Mouse (Mus musculus) left cerebral cortex, adult 2 months (tissue): ENCODE measurements around the gene Synj2. TPM values are rescaled to one million over a fixed set of nuclear protein-coding genes. Genes with fewer than 3 reads are reported as not detected.
A peak's percentile ranks its signal among the peaks of the same experiment; 100 is the strongest.

Source experiments
- DNase-seq, 2 experiments: peaks; one replicate each; pipeline ENCODE4 v3.0.0; 2021 to 2022; ENCODE audit warnings: low spot score in 2 of 2, mixed read lengths in 1 of 2; ENCODE audit errors: extremely low spot score in 1 of 2
- H3K27ac ChIP-seq: fragments of 200-600 bp; 2 replicates; pipeline ENCODE4 v1.8.1; 2022
- H3K4me3 ChIP-seq: fragments of 200-600 bp; 2 replicates; pipeline ENCODE4 v1.8.1; 2022
- CTCF ChIP-seq: fragments of 200-600 bp; IDR thresholded peaks from 2 replicates; pipeline ENCODE4 v1.8.1; 2022; ENCODE audit warnings: antibody characterized with exemption, mild to moderate bottlenecking, moderate library complexity
- intact Hi-C: fragments of 180-260 bp; cut with DNase I; formaldehyde crosslinking; loops from one replicate; pipeline ENCODE4 v1.15.1; 2025
- total RNA-seq, 2 experiments: library from RNA; stranded (reverse); gene quantifications; 2 replicates each; pipeline ENCODE4 v1.2.3; 2021

Gene Synj2
- total RNA-seq, 2 experiments from 2014 or later: 130 to 132 TPM

DNA sequence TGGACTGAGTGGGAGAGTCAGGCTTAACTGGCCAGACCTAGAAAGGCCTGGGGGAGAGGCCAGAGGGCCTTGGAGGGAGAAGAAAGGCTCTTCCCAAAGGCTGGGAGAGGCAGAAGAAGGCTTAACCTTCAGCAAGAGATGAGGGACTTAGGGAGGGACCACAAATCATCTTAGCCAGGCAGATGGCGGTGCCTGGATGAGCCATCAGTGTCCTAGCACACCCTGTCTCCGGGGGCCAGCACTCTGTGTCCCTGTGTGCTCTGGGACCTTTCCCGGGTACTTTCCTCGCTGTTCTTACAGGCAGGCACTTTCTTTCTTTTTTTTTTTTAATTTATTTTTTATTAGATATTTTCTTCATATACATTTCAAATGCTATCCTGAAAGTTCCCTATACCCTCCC, 31.4 kb upstream of the Synj2 start:
- Histone ChIP-seq H3K4me3 (no peak overlapping the region), H3K27ac (no peak overlapping the region)
- TF ChIP-seq CTCF: no peak
- DNase-seq: no peak
- intact Hi-C loops: no loop called here

DNA sequence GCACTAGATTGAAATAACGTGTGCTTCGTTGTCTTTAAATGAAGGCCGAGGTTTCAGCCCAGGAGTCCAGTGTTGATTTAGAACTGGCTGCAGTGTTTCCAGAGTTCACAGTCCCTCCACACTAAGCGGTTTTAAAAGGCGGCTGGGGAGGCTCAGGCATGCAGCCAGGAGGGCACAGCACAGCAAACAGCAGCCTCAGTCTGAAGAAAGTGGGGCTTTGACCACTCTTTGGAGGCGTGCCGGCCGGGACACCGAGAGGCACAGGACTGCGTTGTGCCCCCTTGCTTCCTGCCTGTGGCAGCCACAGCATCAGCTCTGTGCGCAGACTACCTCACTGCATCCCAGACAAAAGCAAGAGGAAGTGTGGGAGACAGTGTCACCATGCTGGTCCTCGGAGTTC, 29.5 kb upstream of the Synj2 start:
- TF ChIP-seq CTCF: no peak
- Histone ChIP-seq H3K4me3 (no peak overlapping the region), H3K27ac (peak overlapping the region; percentile 42; the same call in 1 of the 2 replicates)
- DNase-seq: peak; percentile 39 to 48
- intact Hi-C loops: no loop called here

DNA sequence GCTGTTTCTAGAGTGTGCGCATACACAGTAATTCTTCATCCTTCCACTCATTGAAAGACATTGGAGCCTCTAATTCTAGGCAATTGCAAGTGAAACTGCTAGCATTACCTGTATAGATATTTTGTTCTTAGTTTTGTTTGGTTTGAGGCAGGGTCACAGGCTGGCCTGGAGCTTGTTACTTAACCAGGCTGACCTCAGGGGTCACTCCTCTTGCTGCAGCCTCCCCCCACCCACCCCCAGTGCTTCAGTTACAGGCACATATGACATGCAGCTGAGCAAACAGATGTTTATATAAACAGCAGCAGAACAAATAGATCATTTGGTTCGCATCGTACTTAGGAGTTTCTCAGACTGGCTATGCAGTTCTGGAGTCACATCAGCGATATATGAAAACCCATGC, 28.3 kb upstream of the Synj2 start:
- no peak overlapping the region for H3K4me3 ChIP-seq
- intact Hi-C loops: no loop called here
- TF ChIP-seq CTCF: no peak
- DNase-seq: no peak
- no peak overlapping the region for H3K27ac ChIP-seq

DNA sequence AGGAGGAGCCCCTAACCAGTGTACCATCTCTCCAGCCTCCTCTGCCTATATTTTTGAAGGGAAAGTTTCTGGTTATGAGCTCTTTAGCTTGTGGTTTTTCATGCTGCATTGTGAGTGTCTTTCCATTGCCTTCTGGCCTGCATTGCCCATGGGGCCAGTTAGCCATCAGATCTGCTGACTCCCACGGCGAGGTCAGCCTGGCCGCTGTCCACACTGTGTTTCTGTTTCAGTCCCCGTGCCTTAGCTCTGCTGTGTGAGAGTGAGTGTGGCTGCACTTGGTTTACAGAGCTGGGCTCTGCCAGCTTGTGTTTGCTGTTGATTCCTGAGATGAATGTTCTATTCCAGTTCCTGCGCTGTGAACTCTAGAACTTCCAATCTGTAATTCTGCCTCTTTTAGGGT, 26.9 kb upstream of the Synj2 start:
- no peak for TF ChIP-seq CTCF
- intact Hi-C loops: no loop called here

DNA sequence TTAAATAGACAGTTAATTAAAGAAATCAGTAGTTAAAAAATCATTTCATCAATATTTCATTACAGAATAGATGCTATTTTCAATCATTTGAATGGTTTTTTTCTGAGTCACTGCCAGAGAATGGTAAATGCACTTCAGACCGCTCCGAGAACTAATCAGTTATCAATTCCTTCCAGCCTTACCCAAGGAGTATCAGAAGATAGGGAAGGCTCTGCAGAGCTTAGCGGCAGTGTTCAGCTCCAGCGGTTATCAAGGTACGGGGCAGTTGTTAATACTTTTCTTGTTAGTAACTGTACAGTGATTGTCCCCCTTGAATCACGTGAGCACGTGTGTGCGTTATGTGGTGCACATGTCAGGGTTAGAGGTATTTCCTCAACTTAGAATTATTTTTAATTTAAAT, 19.1 kb upstream of the Synj2 start:
- no peak for TF ChIP-seq CTCF
- no peak for DNase-seq
- H3K4me3 ChIP-seq: no peak overlapping the region
- H3K27ac ChIP-seq: no peak overlapping the region
- intact Hi-C loops: loop anchor here (2.0 to 5.0 kb wide), 2 partner anchors 127 to 485 kb away; no protein-coding TSS in a partner anchor

More for the DNA sequence above, 26.9 kb upstream of the Synj2 start:
- DNase-seq: no peak
- no peak overlapping the region for H3K27ac ChIP-seq
- H3K4me3 ChIP-seq: no peak overlapping the region

DNA sequence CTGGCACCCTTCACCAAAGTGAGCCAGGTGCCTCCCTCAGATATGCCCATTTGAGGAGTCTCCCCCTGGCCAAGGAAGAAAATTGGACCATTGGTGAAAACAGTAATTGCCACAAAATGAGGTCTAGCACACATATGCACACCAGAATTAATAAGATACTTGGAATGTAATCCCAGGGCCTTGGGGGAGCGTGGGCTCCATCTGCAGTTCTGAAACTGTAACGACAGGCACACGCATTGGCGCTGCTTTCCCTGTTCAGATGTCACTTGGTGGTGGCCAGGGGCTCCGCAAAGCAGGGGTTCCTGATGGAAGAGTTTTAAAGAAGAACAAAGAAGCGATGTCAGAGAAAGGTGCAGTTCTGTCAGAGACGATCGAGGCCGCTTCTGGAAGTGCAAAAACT, 17.8 kb upstream of the Synj2 start:
- intact Hi-C loops: loop anchor here (2.0 to 5.0 kb wide), 2 partner anchors 128 to 486 kb away; no protein-coding TSS in a partner anchor
- H3K4me3 ChIP-seq: no peak overlapping the region
- TF ChIP-seq CTCF: peak; percentile 79
- peak; percentile 37 to 40 for DNase-seq
- H3K27ac ChIP-seq: no peak overlapping the region

DNA sequence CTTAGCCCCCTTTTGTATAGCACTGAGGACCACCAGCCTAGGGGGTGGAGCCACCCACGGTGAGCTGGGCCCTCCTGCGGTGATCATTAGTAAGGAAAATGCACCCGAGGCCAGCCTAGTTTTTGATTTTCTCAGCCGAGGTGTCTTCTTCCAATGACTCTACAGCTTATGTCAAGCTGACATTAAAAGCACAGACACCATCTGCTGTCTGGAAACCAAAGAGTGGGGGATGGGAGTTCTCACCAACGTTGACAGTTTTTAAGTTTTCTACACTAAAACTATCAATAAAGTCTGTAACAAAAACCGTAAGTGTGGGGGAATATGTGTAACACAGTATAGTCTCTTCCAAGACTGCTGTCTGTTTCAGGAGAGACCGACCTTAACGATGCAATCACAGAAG, 16.8 kb upstream of the Synj2 start:
- H3K4me3 ChIP-seq: no peak overlapping the region
- H3K27ac ChIP-seq: no peak overlapping the region
- intact Hi-C loops: loop anchor here (5.0 kb wide), 1 partner anchor 487 kb away; no protein-coding TSS in a partner anchor
- TF ChIP-seq CTCF: no peak
- peak in 1 of 2 experiments; percentile 19 for DNase-seq

DNA sequence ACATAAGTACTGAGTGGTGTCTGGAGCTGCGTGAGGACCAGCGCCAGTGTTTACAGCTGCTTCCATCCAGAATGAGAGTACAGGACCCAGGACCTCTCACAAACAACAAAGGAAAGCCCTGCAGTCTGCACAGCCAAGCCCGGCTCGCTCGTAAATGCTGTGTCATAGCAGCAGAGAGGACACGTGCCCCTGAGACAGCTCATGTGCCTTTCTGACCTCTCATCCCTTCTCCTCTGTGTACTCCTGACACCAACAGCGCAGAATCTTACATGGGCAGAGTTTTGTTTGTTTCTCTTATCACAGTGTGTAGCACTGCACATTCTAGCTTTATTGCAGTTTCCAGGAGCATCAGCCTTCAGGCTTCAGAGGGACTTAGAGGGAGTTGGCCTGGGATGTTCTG, 14.4 kb upstream of the Synj2 start:
- Histone ChIP-seq H3K27ac (no peak overlapping the region), H3K4me3 (no peak overlapping the region)
- no peak for DNase-seq
- no peak for TF ChIP-seq CTCF
- intact Hi-C loops: no loop called here

- DNase-seq: no peak
- Histone ChIP-seq H3K27ac (no peak overlapping the region), H3K4me3 (no peak overlapping the region)
- intact Hi-C loops: no loop called here
- no peak for TF ChIP-seq CTCF
Measured at GRCm38 (mm10) chr17:5929031-5929430, 12.0 kb upstream of the Synj2 start.

DNA sequence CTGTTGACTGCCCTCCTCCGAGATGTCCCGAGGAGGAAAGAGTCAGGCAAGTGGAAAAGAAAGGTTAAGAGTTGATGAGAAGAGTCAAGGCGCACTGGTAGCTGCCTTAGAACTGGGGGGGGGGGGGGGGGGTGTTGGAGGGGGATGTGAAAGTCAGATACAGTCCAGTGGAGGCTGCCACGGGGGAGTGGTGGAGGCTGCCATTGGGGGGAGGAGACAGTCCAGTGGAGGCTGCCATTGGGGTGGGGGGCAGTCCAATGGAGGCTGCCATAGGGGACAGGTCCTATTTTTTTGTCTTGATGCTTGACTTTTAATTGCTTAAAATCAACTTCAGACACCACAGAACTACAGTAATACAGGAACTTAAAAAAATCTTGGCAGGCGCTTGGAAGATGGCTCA, 8.9 kb upstream of the Synj2 start:
- no peak for TF ChIP-seq CTCF
- no peak overlapping the region for H3K4me3 ChIP-seq
- intact Hi-C loops: no loop called here
- H3K27ac ChIP-seq: no peak overlapping the region
- DNase-seq: no peak

- peak; percentile 59 to 64 for DNase-seq
- Histone ChIP-seq H3K4me3 (peak overlapping the region; percentile 41), H3K27ac (no peak overlapping the region)
- intact Hi-C loops: no loop called here
- TF ChIP-seq CTCF: no peak
Measured at GRCm38 (mm10) chr17:5934554-5935324, 6.3 kb upstream of the Synj2 start.

- intact Hi-C loops: no loop called here
- Histone ChIP-seq H3K4me3 (no peak overlapping the region), H3K27ac (no peak overlapping the region)
- TF ChIP-seq CTCF: no peak
- DNase-seq: no peak
Measured at GRCm38 (mm10) chr17:5935680-5936079, 5.4 kb upstream of the Synj2 start.

GRCm38 (mm10) chr17:5936276-5936675, 4.8 kb upstream of the Synj2 start:
- no peak overlapping the region for H3K4me3 ChIP-seq
- no peak for DNase-seq
- intact Hi-C loops: no loop called here
- H3K27ac ChIP-seq: no peak overlapping the region
- TF ChIP-seq CTCF: no peak
